Mouse (Mus musculus) intestine, embryonic 15.5 days (tissue): Measurements from ENCODE around the gene Rps6ka5. TPM values are rescaled to one million over a fixed set of nuclear protein-coding genes. Genes with fewer than 3 reads are reported as not detected.

Experiments
- ATAC-seq: fragments of 200-750 bp; cut with Nextera tagmentation; 2 replicates; pipeline ENCODE4 v1.8.0; 2017; ENCODE audit warnings: moderate TSS enrichment, moderate library complexity
- H3K27ac ChIP-seq: fragments of 300-500 bp; sonication (generic); 2 replicates; pipeline ENCODE4 v1.5.1; 2015; ENCODE audit warnings: mild to moderate bottlenecking, inconsistent platforms
- H3K27me3 ChIP-seq: fragments of 300-500 bp; sonication (generic); replicated peaks from 2 replicates; pipeline ENCODE4 v1.6.1; 2015; ENCODE audit warnings: inconsistent platforms
- H3K36me3 ChIP-seq: fragments of 300-500 bp; sonication (generic); 2 replicates; pipeline ENCODE4 v1.6.1; 2015; ENCODE audit warnings: inconsistent platforms
- H3K4me1 ChIP-seq: fragments of 300-500 bp; sonication (generic); replicated peaks from 2 replicates; pipeline ENCODE4 v1.6.1; 2015; ENCODE audit warnings: inconsistent platforms
- H3K4me2 ChIP-seq: fragments of 300-500 bp; sonication (generic); replicated peaks from 2 replicates; pipeline ENCODE4 v1.6.1; 2015; ENCODE audit warnings: mild to moderate bottlenecking, inconsistent platforms
- H3K4me3 ChIP-seq: fragments of 300-500 bp; sonication (generic); replicated peaks from 2 replicates; pipeline ENCODE4 v1.5.1; 2015; ENCODE audit warnings: inconsistent platforms
- H3K9ac ChIP-seq: fragments of 300-500 bp; sonication (generic); 2 replicates; pipeline ENCODE4 v1.6.1; 2015; ENCODE audit warnings: inconsistent platforms
- H3K9me3 ChIP-seq: fragments of 300-500 bp; sonication (generic); 2 replicates; pipeline ENCODE4 v1.6.1; 2016; ENCODE audit warnings: inconsistent platforms
- WGBS: fragments of 180-500 bp; shearing (Covaris S2); methylation state at CpG from one replicate; pipeline ENCODE4 v1.1.7; 2015; 5-methylcytosine and 5-hydroxymethylcytosine counted together
- polyA plus RNA-seq: library from polyadenylated mRNA; unstranded; fragments of >200 nt; fragmentation: Nextera tagmentation; extraction: Ambion mirVana; gene quantifications from 2 replicates; pipeline ENCODE4 v1.2.1, GENCODE M21; 2015

Gene Rps6ka5
- polyA plus RNA-seq, 1 experiment from 2014 or later: 2.5 TPM

- H3K4me2 ChIP-seq: no peak overlapping the region
- H3K9ac ChIP-seq: no peak overlapping the region
- H3K4me3 ChIP-seq: no peak overlapping the region
- ATAC-seq: no peak
- no peak overlapping the region for H3K27ac ChIP-seq
- H3K4me1 ChIP-seq: peaks cover 11% of the 10 kb centered on the region
- no peaks in the 10 kb centered on the region for H3K36me3 ChIP-seq
- WGBS: 79% methylated on average over 4 of the region's 4 CpGs
- H3K9me3 ChIP-seq: no peaks in the 10 kb centered on the region
- no peaks in the 10 kb centered on the region for H3K27me3 ChIP-seq
Measured at GRCm38 (mm10) chr12:100533209-100533608, 193.6 kb downstream of the Rps6ka5 start.

DNA sequence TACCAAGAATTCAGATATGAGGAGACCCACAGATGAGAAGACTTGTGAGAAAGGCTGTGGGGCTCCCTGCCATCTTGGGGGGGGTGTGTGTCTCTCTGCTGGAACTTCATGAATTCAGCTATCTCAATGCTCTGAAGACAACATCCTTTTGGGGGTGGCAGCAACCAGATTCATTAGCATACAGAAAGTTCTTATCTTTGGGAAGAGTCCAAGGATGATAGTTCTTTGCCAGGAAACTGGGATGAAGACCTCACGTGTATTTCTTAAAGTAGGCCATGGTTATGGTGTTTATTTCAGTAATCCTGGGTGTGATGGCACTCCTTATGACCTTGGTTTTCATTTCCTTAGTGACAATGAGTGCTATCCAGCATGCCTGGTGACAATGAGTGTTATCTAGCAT is 195.0 kb downstream of the Rps6ka5 start:
- no peak overlapping the region for H3K4me2 ChIP-seq
- H3K4me3 ChIP-seq: no peak overlapping the region
- H3K27ac ChIP-seq: no peak overlapping the region
- H3K36me3 ChIP-seq: no peaks in the 10 kb centered on the region
- WGBS: 41% methylated on average over 1 of the region's 1 CpGs
- no peaks in the 10 kb centered on the region for H3K27me3 ChIP-seq
- H3K9me3 ChIP-seq: no peaks in the 10 kb centered on the region
- ATAC-seq: no peak
- no peak overlapping the region for H3K9ac ChIP-seq
- H3K4me1 ChIP-seq: peaks cover 14% of the 10 kb centered on the region

GRCm38 (mm10) chr12:100530871-100531270 is 195.9 kb downstream of the Rps6ka5 start:
- Histone ChIP-seq H3K9me3 (no peaks in the 10 kb centered on the region), H3K4me1 (peaks cover 14% of the 10 kb centered on the region), H3K4me2 (no peak overlapping the region), H3K9ac (no peak overlapping the region), H3K27me3 (no peaks in the 10 kb centered on the region), H3K27ac (no peak overlapping the region), H3K36me3 (no peaks in the 10 kb centered on the region), H3K4me3 (no peak overlapping the region)
- WGBS: 82% methylated on average over 5 of the region's 5 CpGs
- no peak for ATAC-seq

DNA sequence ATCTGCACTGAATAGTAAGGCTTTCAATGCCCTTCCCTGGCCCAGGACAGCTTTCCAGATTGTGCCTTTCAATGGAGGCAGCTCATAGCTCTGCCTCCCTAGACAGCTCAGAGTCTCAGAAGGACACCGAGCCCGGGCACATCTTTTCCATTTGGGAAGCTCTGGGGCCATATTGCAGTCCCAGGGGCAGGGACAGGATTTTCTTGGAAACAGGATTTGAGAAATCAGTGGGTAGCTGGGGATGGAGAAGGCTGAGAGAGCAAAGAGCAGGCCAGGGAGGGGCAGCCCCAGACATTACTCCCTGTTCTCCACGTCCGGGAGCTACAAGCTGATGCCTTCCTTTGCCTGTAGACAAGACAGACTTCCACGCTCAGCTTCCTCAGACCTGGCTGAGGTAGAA is 197.1 kb downstream of the Rps6ka5 start:
- H3K9ac ChIP-seq: no peak overlapping the region
- H3K4me3 ChIP-seq: no peak overlapping the region
- H3K4me2 ChIP-seq: no peak overlapping the region
- ATAC-seq: no peak
- H3K9me3 ChIP-seq: no peaks in the 10 kb centered on the region
- H3K27ac ChIP-seq: no peak overlapping the region
- peaks cover 14% of the 10 kb centered on the region for H3K4me1 ChIP-seq
- no peaks in the 10 kb centered on the region for H3K27me3 ChIP-seq
- no peaks in the 10 kb centered on the region for H3K36me3 ChIP-seq
- WGBS: 78% methylated on average over 5 of the region's 5 CpGs

DNA sequence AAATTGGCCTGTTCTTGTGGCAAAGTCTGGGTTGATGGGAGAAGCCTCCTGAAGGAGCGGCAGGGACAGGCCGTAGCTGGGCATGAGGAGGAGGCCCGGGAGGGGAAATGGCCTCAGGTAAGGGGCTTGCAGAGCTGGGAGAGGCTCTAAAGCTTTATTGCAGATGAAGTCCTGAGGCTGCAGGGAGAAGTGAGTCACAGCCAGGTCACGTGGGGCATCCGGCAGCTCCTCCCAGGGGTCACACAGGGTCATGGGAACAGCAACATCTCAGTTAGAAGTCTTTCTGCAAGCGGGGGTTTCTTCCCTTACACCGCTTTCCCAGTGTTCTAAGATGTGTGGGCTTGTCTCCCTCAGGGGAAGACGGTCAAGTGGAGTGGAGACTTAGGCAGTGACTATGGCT is 197.6 kb downstream of the Rps6ka5 start:
- Histone ChIP-seq H3K4me1 (peaks cover 14% of the 10 kb centered on the region), H3K27ac (peak overlapping the region; percentile 20), H3K36me3 (no peaks in the 10 kb centered on the region), H3K9ac (no peak overlapping the region), H3K9me3 (no peaks in the 10 kb centered on the region), H3K4me3 (no peak overlapping the region), H3K27me3 (no peaks in the 10 kb centered on the region), H3K4me2 (peak overlapping the region; percentile 7; the same call in 1 of the 2 replicates)
- 22% methylated on average over 8 of the region's 8 CpGs for WGBS
- ATAC-seq: peak; percentile 57

DNA sequence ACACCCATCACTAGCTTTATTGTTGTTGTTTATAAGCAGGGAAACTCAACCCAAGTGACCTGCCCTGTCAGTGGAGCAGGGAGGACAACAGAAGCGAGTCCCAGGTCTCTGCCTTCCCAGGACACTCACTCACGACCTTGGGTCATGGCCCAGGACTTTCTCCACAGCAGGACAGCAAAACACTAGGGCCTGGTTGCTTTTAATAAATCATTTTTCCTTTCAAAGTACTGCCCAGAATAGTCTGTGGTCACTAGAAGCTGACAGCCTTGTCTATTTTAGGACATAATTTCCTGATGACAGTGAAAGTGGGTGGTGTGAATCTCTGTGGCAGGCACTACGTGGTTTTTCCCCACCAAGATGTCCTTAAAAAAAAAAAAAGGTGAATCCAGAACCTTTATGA is 198.5 kb downstream of the Rps6ka5 start:
- Histone ChIP-seq H3K27me3 (no peaks in the 10 kb centered on the region), H3K4me1 (peaks cover 14% of the 10 kb centered on the region), H3K36me3 (no peaks in the 10 kb centered on the region), H3K4me3 (no peak overlapping the region), H3K9me3 (no peaks in the 10 kb centered on the region), H3K4me2 (no peak overlapping the region), H3K9ac (no peak overlapping the region), H3K27ac (no peak overlapping the region; the same call in 1 of the 2 replicates)
- WGBS: 62% methylated on average over 3 of the region's 3 CpGs
- no peak for ATAC-seq

GRCm38 (mm10) chr12:100527753-100528152 is 199.0 kb downstream of the Rps6ka5 start:
- ATAC-seq: peak; percentile 88
- Histone ChIP-seq H3K4me2 (peak overlapping the region; percentile 48), H3K4me3 (no peak overlapping the region), H3K27ac (no peak overlapping the region), H3K27me3 (no peaks in the 10 kb centered on the region), H3K4me1 (peaks cover 14% of the 10 kb centered on the region), H3K9me3 (no peaks in the 10 kb centered on the region), H3K9ac (no peak overlapping the region), H3K36me3 (no peaks in the 10 kb centered on the region)
- WGBS: 7% methylated on average over 9 of the region's 9 CpGs

DNA sequence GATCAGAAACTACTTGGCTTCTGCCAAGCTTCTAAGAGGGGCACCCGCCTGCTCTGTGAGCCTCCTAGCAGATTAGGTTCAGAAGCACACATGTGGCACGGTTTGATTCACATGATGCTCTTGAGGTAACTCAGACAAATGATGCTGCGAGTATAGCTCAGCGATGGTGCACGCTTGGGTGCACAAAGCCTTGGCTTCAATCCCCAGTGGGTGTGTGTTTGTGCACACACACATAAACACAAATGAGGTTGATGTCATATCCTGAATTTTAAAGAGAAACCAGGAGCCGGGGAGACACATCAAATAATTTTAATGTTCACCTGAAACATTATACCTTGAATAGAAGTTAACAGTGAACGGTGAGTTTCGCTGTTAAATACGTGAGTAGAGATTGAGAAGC is 199.5 kb downstream of the Rps6ka5 start:
- Histone ChIP-seq H3K4me3 (no peak overlapping the region), H3K9ac (no peak overlapping the region), H3K36me3 (no peaks in the 10 kb centered on the region), H3K27ac (no peak overlapping the region), H3K4me1 (peaks cover 14% of the 10 kb centered on the region), H3K27me3 (no peaks in the 10 kb centered on the region), H3K9me3 (no peaks in the 10 kb centered on the region), H3K4me2 (peak overlapping the region; percentile 48)
- ATAC-seq: no peak
- WGBS: 76% methylated on average over 9 of the region's 9 CpGs

DNA sequence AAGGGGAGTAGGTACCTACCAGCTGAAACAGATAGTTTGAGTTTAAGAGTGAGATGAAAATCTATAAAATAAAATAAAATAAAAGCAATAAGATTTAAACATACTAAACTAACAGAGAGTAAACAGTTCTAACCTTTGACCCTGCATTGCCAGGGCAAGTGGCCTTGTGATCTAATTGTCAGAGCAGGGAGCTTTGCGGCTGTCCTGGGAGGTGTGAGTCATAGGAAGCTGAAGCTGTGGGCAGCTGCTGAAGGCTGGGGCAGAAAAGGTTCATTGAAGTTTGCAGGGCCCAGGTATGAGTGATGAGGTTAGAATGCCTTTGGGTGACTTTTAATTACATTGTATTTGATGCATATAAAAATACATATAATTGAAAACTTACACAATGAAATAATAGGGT is 200.8 kb downstream of the Rps6ka5 start:
- no peak overlapping the region for H3K9ac ChIP-seq
- peaks cover 16% of the 10 kb centered on the region for H3K4me1 ChIP-seq
- no peak overlapping the region for H3K27ac ChIP-seq
- WGBS: 11% methylated on average over 1 of the region's 1 CpGs
- no peak for ATAC-seq
- no peaks in the 10 kb centered on the region for H3K9me3 ChIP-seq
- H3K4me2 ChIP-seq: no peak overlapping the region
- H3K4me3 ChIP-seq: no peak overlapping the region
- no peaks in the 10 kb centered on the region for H3K36me3 ChIP-seq
- no peaks in the 10 kb centered on the region for H3K27me3 ChIP-seq

DNA sequence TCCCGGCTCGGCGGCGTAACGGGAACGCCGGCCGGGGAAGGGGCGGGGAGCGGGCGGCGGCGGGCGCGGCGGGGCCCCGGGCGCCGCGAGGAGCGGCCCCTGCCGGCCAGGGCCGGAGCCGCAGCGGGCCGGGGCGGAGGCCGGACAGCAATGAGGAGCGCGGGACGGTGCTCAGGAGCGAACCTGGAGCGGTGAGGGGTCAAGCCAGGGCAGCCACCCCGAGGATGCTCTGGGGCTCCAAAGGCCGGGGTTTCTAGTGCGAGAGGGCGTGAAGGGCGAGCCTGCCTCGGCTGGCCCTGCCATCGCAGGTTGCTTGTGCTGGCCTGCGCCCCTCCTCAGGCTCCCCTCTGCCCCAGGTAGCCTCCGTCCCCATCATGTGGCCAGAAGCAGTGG is 206.0 kb downstream of the Rps6ka5 start, which contains the start of gene Ttc7b:
Ttc7b (minus strand) TSS at position 33 of the 393 bp plus-strand sequence.
- Histone ChIP-seq H3K9me3 (no peaks in the 10 kb centered on the region), H3K36me3 (no peaks in the 10 kb centered on the region), H3K27ac (peak within 1 kb of the TSS; percentile 73), H3K4me1 (peaks cover 32% of the 10 kb centered on the region), H3K27me3 (no peaks in the 10 kb centered on the region), H3K4me3 (peak within 1 kb of the TSS; percentile 82), H3K9ac (peak within 1 kb of the TSS; percentile 91), H3K4me2 (peak within 1 kb of the TSS; percentile 86)
- WGBS: 3% methylated on average over 41 of the region's 42 CpGs
- ATAC-seq: peak; percentile 91

DNA sequence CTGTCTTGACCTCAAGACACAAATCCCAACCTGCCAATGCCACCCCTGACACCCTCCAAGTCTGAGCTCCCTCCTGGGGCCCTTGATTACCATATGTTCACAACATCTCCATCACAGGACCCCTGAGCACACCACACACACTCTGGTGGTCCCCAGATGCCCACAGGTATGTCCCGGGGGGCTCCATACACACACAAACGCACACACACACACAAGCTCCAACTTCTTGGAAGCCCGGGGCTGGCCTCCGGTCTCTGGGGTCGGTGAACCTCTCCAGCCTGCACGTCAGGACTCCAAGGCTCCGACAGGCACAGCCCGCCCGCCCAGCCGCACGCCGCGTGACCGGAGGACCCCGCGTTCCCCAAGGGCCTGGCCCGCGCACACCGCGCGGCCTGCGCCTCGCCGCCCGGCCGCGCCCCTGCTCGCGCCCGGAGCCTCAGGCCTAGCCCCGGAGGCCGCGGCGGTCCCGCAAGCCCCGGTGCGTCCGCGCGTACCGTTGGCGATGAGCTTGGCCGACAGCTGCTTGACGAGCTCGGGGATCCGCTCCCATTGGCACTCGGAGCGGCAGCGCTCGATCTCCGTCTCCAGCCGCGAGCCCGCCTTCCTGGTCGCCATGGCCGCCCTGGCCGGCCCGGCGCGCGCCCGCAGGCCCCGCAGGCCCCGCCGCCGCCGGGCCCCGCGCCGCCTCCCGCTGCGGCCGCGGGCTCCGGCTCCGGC is 206.5 kb downstream of the Rps6ka5 start:
- H3K4me2 ChIP-seq: peak overlapping the region; percentile 86
- no peaks in the 10 kb centered on the region for H3K9me3 ChIP-seq
- peak overlapping the region; percentile 73 for H3K27ac ChIP-seq
- peaks cover 32% of the 10 kb centered on the region for H3K4me1 ChIP-seq
- H3K4me3 ChIP-seq: peak overlapping the region; percentile 82
- under 1% methylated on average over 70 of the region's 76 CpGs for WGBS
- H3K36me3 ChIP-seq: no peaks in the 10 kb centered on the region
- ATAC-seq: peak; percentile 83
- no peaks in the 10 kb centered on the region for H3K27me3 ChIP-seq
- H3K9ac ChIP-seq: peak overlapping the region; percentile 91

DNA sequence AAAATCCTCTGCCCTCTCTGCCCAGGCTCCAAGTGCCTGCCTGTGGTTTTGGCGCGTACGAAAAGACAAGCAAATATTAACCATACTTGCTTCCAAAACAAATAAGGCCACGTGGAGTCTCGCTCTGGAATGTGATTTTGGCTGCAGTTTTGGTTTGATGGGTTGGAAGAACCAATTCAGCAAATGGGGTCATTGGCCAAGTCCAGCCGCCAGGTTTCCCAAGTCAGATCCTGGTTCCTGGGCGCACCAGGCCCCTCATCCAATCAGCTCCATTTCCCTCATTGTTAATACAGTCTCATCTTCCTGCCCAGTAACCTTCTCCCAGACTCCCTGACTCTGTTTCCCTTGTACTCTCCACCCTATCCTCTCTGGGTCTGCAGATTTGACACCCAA is 207.1 kb downstream of the Rps6ka5 start:
- Histone ChIP-seq H3K9ac (peak overlapping the region; percentile 91), H3K36me3 (no peaks in the 10 kb centered on the region), H3K27me3 (no peaks in the 10 kb centered on the region), H3K9me3 (no peaks in the 10 kb centered on the region), H3K4me1 (peaks cover 32% of the 10 kb centered on the region), H3K4me2 (peak overlapping the region; percentile 86), H3K27ac (no peak overlapping the region), H3K4me3 (peak overlapping the region; percentile 82)
- peak; percentile 11; the same call in 1 of the 2 replicates for ATAC-seq
- WGBS: 44% methylated on average over 7 of the region's 7 CpGs

- Histone ChIP-seq H3K4me1 (peaks cover 32% of the 10 kb centered on the region), H3K4me3 (no peak overlapping the region), H3K27me3 (no peaks in the 10 kb centered on the region), H3K9ac (no peak overlapping the region), H3K27ac (no peak overlapping the region), H3K4me2 (no peak overlapping the region), H3K36me3 (no peaks in the 10 kb centered on the region; the same call in 1 of the 2 replicates), H3K9me3 (no peaks in the 10 kb centered on the region)
- ATAC-seq: no peak
- WGBS: 81% methylated on average over 9 of the region's 9 CpGs
Measured at GRCm38 (mm10) chr12:100517371-100517770, 209.4 kb downstream of the Rps6ka5 start.
